Mouse (Mus musculus) kidney, postnatal 0 days (tissue): Measurements from ENCODE around the gene Ulk1. TPM values are rescaled to one million over a fixed set of nuclear protein-coding genes. Genes with fewer than 3 reads are reported as not detected.
A peak's percentile ranks its signal among the peaks of the same experiment; 100 is the strongest.

Source experiments
- ATAC-seq: fragments of 200-750 bp; cut with Nextera tagmentation; replicated peaks from 2 replicates; pipeline ENCODE4 v1.8.0; 2017; ENCODE audit warnings: low read depth, moderate number of reproducible peaks, moderate TSS enrichment, moderate library complexity; ENCODE audit not compliant: low FRiP score
- DNase-seq: peaks from one replicate; pipeline ENCODE4 v3.0.0-alpha.2; 2016; ENCODE audit warnings: low spot score
- H3K27ac ChIP-seq: fragments of 300-500 bp; sonication (generic); 2 replicates; pipeline ENCODE4 v1.5.1; 2014; ENCODE audit warnings: mild to moderate bottlenecking
- H3K27me3 ChIP-seq: fragments of 300-500 bp; sonication (generic); 2 replicates; pipeline ENCODE4 v1.6.1; 2014; ENCODE audit warnings: low read length, mixed read lengths; ENCODE audit not compliant: insufficient read depth
- H3K36me3 ChIP-seq: fragments of 300-500 bp; sonication (generic); 2 replicates; pipeline ENCODE4 v1.6.1; 2014; ENCODE audit warnings: low read length, mixed read lengths; ENCODE audit not compliant: insufficient read depth
- H3K4me1 ChIP-seq: fragments of 300-500 bp; sonication (generic); replicated peaks from 2 replicates; pipeline ENCODE4 v1.6.1; 2014; ENCODE audit warnings: antibody characterized with exemption, low read length, mixed read lengths; ENCODE audit not compliant: insufficient read depth
- H3K4me2 ChIP-seq: fragments of 300-500 bp; sonication (generic); 2 replicates; pipeline ENCODE4 v1.6.1; 2014; ENCODE audit warnings: mild to moderate bottlenecking, low read length, moderate library complexity, mixed read lengths
- H3K4me3 ChIP-seq: fragments of 300-500 bp; sonication (generic); replicated peaks from 2 replicates; pipeline ENCODE4 v1.5.1; 2014; ENCODE audit warnings: low read depth, low read length
- H3K9ac ChIP-seq: fragments of 300-500 bp; sonication (generic); 2 replicates; pipeline ENCODE4 v1.6.1; 2014; ENCODE audit warnings: low read depth, low read length
- H3K9me3 ChIP-seq: fragments of 300-500 bp; sonication (generic); replicated peaks from 2 replicates; pipeline ENCODE4 v1.6.1; 2016; ENCODE audit warnings: low read length, inconsistent platforms, mixed read lengths
- CTCF ChIP-seq: IDR thresholded peaks from 2 replicates; pipeline ENCODE4 v1.5.1; 2016; ENCODE audit warnings: antibody characterized with exemption, low read depth, mild to moderate bottlenecking, moderate library complexity
- WGBS: fragments of 180-500 bp; shearing (Covaris S2); extraction: QIAGEN DNeasy Blood & Tissue Kit; methylation state at CpG from one replicate; pipeline ENCODE4 v1.1.7; 2014; 5-methylcytosine and 5-hydroxymethylcytosine counted together
- polyA plus RNA-seq: library from polyadenylated mRNA; unstranded; fragments of >200 nt; fragmentation: Nextera tagmentation; extraction: Ambion mirVana; gene quantifications from 2 replicates; pipeline ENCODE4 v1.2.1, GENCODE M21; 2015

Ulk1 gene
- polyA plus RNA-seq: 11.4 and 12.2 TPM in 2 replicates

- no peak for TF ChIP-seq CTCF
- Histone ChIP-seq H3K9ac (peak within 1 kb of the TSS; percentile 89), H3K4me3 (peak within 1 kb of the TSS; percentile 75), H3K4me2 (peak within 1 kb of the TSS; percentile 67), H3K4me1 (peaks cover 15% of the 10 kb centered on the region), H3K27me3 (no peaks in the 10 kb centered on the region), H3K36me3 (0 out of 2 replicates have a peak, but pooled peaks cover 9% of the 10 kb centered on the region), H3K27ac (peak within 1 kb of the TSS; percentile 76), H3K9me3 (no peaks in the 10 kb centered on the region)
- under 1% methylated on average over 80 of the region's 80 CpGs for WGBS
- DNase-seq (peak; percentile 99), ATAC-seq (peak; percentile 94)
These were observed at the start of gene Ulk1 for GRCm38 (mm10) chr5:110809667-110810325. Gene Ulk1, minus strand, starts transcription at chr5:110810097.

- no peaks in the 10 kb centered on the region for H3K27me3 ChIP-seq
- WGBS: 16% methylated on average over 13 of the region's 13 CpGs
- no peaks in the 10 kb centered on the region for H3K9me3 ChIP-seq
- no peaks in the 10 kb centered on the region for H3K4me1 ChIP-seq
- H3K36me3 ChIP-seq: no peaks in the 10 kb centered on the region
- ATAC-seq (peak; percentile 68; the same call in 1 of the 2 replicates), DNase-seq (peak; percentile 93)
- no peak for TF ChIP-seq CTCF
- peak overlapping the region; percentile 85 for H3K27ac ChIP-seq
- peak overlapping the region; percentile 45 for H3K4me2 ChIP-seq
- H3K9ac ChIP-seq: no peak overlapping the region
- H3K4me3 ChIP-seq: 0 out of 2 replicates have a peak overlapping the region, but pooled peaks have one; percentile 14
These were observed 49.2 kb upstream of the Ulk1 start for GRCm38 (mm10) chr5:110859013-110859650.

- DNase-seq (peak; percentile 65), ATAC-seq (no peak)
- no peak overlapping the region for H3K4me3 ChIP-seq
- H3K36me3 ChIP-seq: no peaks in the 10 kb centered on the region
- H3K4me2 ChIP-seq: no peak overlapping the region
- 50% methylated on average over 5 of the region's 5 CpGs for WGBS
- H3K9ac ChIP-seq: no peak overlapping the region
- no peak for TF ChIP-seq CTCF
- no peaks in the 10 kb centered on the region for H3K4me1 ChIP-seq
- H3K27me3 ChIP-seq: no peaks in the 10 kb centered on the region
- peak overlapping the region; percentile 31; the same call in 1 of the 2 replicates for H3K27ac ChIP-seq
- no peaks in the 10 kb centered on the region for H3K9me3 ChIP-seq
These were observed 47.2 kb upstream of the Ulk1 start for GRCm38 (mm10) chr5:110857091-110857490.

- no peak for ATAC-seq
- no peak overlapping the region for H3K9ac ChIP-seq
- H3K4me1 ChIP-seq: no peaks in the 10 kb centered on the region
- no peak overlapping the region for H3K27ac ChIP-seq
- peak; percentile 39 for TF ChIP-seq CTCF
- H3K4me2 ChIP-seq: no peak overlapping the region
- no peak for DNase-seq
- H3K4me3 ChIP-seq: no peak overlapping the region
- no peaks in the 10 kb centered on the region for H3K9me3 ChIP-seq
- 94% methylated on average over 1 of the region's 1 CpGs for WGBS
- no peaks in the 10 kb centered on the region for H3K27me3 ChIP-seq
- H3K36me3 ChIP-seq: no peaks in the 10 kb centered on the region
These were observed 43.1 kb upstream of the Ulk1 start for GRCm38 (mm10) chr5:110852990-110853389.

GRCm38 (mm10) chr5:110841046-110841862 lies 31.4 kb upstream of the Ulk1 start:
- DNase-seq: no peak
- ATAC-seq: no peak
- 94% methylated on average over 14 of the region's 14 CpGs for WGBS
- H3K36me3 ChIP-seq: 0 out of 2 replicates have a peak, but pooled peaks cover 2% of the 10 kb centered on the region
- H3K9me3 ChIP-seq: no peaks in the 10 kb centered on the region
- no peak for TF ChIP-seq CTCF
- H3K27me3 ChIP-seq: no peaks in the 10 kb centered on the region
- H3K27ac ChIP-seq: no peak overlapping the region
- H3K4me3 ChIP-seq: no peak overlapping the region
- H3K9ac ChIP-seq: no peak overlapping the region
- no peak overlapping the region for H3K4me2 ChIP-seq
- peaks cover 6% of the 10 kb centered on the region; the same call in 1 of the 2 replicates for H3K4me1 ChIP-seq

GRCm38 (mm10) chr5:110840465-110840864 lies 30.6 kb upstream of the Ulk1 start:
- DNase-seq (peak; percentile 40), ATAC-seq (no peak)
- H3K4me2 ChIP-seq: peak overlapping the region; percentile 82
- peaks cover 6% of the 10 kb centered on the region; the same call in 1 of the 2 replicates for H3K4me1 ChIP-seq
- peak overlapping the region; percentile 66 for H3K4me3 ChIP-seq
- TF ChIP-seq CTCF: peak; percentile 61; the same call in 1 of the 2 replicates
- H3K9ac ChIP-seq: peak overlapping the region; percentile 56
- H3K36me3 ChIP-seq: 0 out of 2 replicates have a peak, but pooled peaks cover 2% of the 10 kb centered on the region
- H3K27me3 ChIP-seq: no peaks in the 10 kb centered on the region
- WGBS: 10% methylated on average over 4 of the region's 4 CpGs
- H3K9me3 ChIP-seq: no peaks in the 10 kb centered on the region
- H3K27ac ChIP-seq: peak overlapping the region; percentile 81
